In genomic region chr12:108826958-108827535, GRCm38 (mm10) we compare ENCODE assay signal across 25 mouse cellular contexts. TPM values are rescaled to one million over a fixed set of nuclear protein-coding genes. Genes with fewer than 3 reads are reported as not detected.
DNase-seq lines count a peak whose midpoint lies in the region; ATAC-seq and TF ChIP-seq lines count a peak whose summit lies in the region.
"Had no signal": no experiment of that assay in that cellular context is flagged by ENCODE, and none has a peak within 500 bp of the region (broad histone marks: within the 10 kb centered on the region; RNA-seq: fewer than 3 reads in every experiment).

No protein-coding gene starts in this region.

- WGBS in cerebellum, adult 2 months: 24% methylated on average over 28 of the region's 28 CpGs

- peak; percentile 91 for DNase-seq in heart, adult 11 months
- no peak for DNase-seq in heart, postnatal 14 days
- DNase-seq in G1E (ENCODE audit: low spot score): no peak
- peak; percentile 86 to 90 for DNase-seq in cerebellum, adult 2 months
- peak; percentile 87 to 88 for DNase-seq in cerebellum, postnatal 25 days
- DNase-seq in gastrocnemius, postnatal 10 days: no peak
- DNase-seq in layer of hippocampus, adult 18-20 months (ENCODE audit: low spot score in 2 of 2): no peak
- DNase-seq in gastrocnemius, postnatal 25 days: no peak
- DNase-seq: adrenal gland, adult 8-10 months; gastrocnemius, postnatal 36 days; heart, postnatal 36 days; kidney, adult 11 months; kidney, postnatal 4 days; layer of hippocampus, adult 9-11 months; liver; right cerebral cortex, postnatal 14 days; spleen, adult 18-20 months had no signal

- no peak for ATAC-seq in G1E (ENCODE audit: extremely low read depth, insufficient number of reproducible peaks, low FRiP score, poor library complexity, severe bottlenecking)
- ATAC-seq: activated CD4-positive, CD25-positive, alpha-beta regulatory T cell, adult 4 months; CD4-positive, CD25-positive, alpha-beta regulatory T cell, adult 4 months; forebrain, embryonic 16.5 days had no signal

- peak overlapping the region; percentile 2 for H3K27ac ChIP-seq in cerebellum, adult 2 months (ENCODE audit: insufficient read depth, low read length)
- H3K27ac ChIP-seq: embryonic facial prominence, embryonic 15.5 days; hindbrain, embryonic 13.5 days; left cerebral cortex, adult 2 months; limb, embryonic 10.5 days; midbrain, embryonic 12.5 days had no signal

- peaks cover 89% of the 10 kb centered on the region for H3K36me3 ChIP-seq in G1E (replicated peaks)

- peak overlapping the region; percentile 3; the same call in 1 of the 2 replicates for H3K4me3 ChIP-seq in G1E (ENCODE audit: low read depth, low read length)
- no peak overlapping the region for H3K4me3 ChIP-seq in cerebellum, adult 2 months (replicated peaks; ENCODE audit: insufficient read depth, low read depth, low read length)
- H3K4me3 ChIP-seq: embryonic facial prominence, embryonic 15.5 days; hindbrain, embryonic 13.5 days; left cerebral cortex, adult 2 months; limb, embryonic 10.5 days; midbrain, embryonic 12.5 days had no signal

- no peak for TF ChIP-seq POLR2A in cerebellum, adult 2 months (IDR thresholded peaks at IDR 0.05; ENCODE audit: borderline replicate concordance, insufficient read depth, low read length)

- no peak for TF ChIP-seq CTCF in G1E (IDR thresholded peaks at IDR 0.05; ENCODE audit: low read depth, low read length)
- TF ChIP-seq CTCF in cerebellum, adult 2 months (IDR thresholded peaks at IDR 0.05; ENCODE audit: borderline replicate concordance, insufficient read depth, low read depth, low read length): no peak

- H3K9me3 ChIP-seq in G1E (replicated peaks): peaks cover 7% of the 10 kb centered on the region; the same call in 1 of the 2 replicates
- H3K9me3 ChIP-seq: embryonic facial prominence, embryonic 15.5 days; hindbrain, embryonic 13.5 days; limb, embryonic 10.5 days; midbrain, embryonic 12.5 days had no signal

- no peaks in the 10 kb centered on the region; the same call in 1 of the 2 replicates for H3K4me1 ChIP-seq in G1E (ENCODE audit: insufficient read depth, low read depth, low read length)
- H3K4me1 ChIP-seq in cerebellum, adult 2 months (ENCODE audit: control insufficient read depth, insufficient read depth, low read length): peaks cover 56% of the 10 kb centered on the region
- H3K4me1 ChIP-seq: midbrain, embryonic 12.5 days had no signal

- intact Hi-C loops in heart, postnatal 14 days (cut with DNase I): no loop called here

- H3K27me3 ChIP-seq in G1E (ENCODE audit: insufficient read depth, low read length): no peaks in the 10 kb centered on the region
- no peaks in the 10 kb centered on the region for H3K27me3 ChIP-seq in cerebellum, adult 2 months (ENCODE audit: control insufficient read depth, insufficient read depth, low read length)
- H3K27me3 ChIP-seq: embryonic facial prominence, embryonic 15.5 days; hindbrain, embryonic 13.5 days; midbrain, embryonic 12.5 days had no signal

RNA-seq across cellular contexts. Expression of gene Slc25a29, which starts 8.6 kb away (rescaled TPM):
- total RNA-seq in heart, postnatal 14 days (2021): 1 to 10 TPM; 5.7 to 6.0 TPM
- total RNA-seq in G1E (2014; fragmentation: Nextera tagmentation): not detected in 2 replicates
- total RNA-seq in G1E (2017): 0.23 and 0.44 TPM in 2 replicates
- 0.74 and 1.0 TPM in 2 replicates for polyA plus RNA-seq in G1E (2012)
- polyA plus RNA-seq in cerebellum, adult 2 months (2012; rRNA removed): 42.4 and 43.4 TPM in 2 replicates
- 1 to 10 TPM; 4.6 to 4.7 TPM for total RNA-seq in gastrocnemius, postnatal 10 days (2021)
- 10 to 100 TPM; 22.6 to 24.4 TPM for total RNA-seq in layer of hippocampus, adult 18-20 months (2021)
- total RNA-seq in gastrocnemius, postnatal 25 days (2021): 1 to 10 TPM; 6.4 to 9.2 TPM

RNA-seq across cellular contexts. Expression of gene Slc25a47, which starts 8.8 kb away (rescaled TPM):
- total RNA-seq in heart, postnatal 14 days (2021): 1 to 10 TPM; 5.1 to 7.9 TPM
- total RNA-seq in G1E (2014; fragmentation: Nextera tagmentation) (3.2 and 4.6 TPM in 2 replicates), G1E (2017) (4.1 and 4.2 TPM in 2 replicates)
- 0.65 and 0.79 TPM in 2 replicates for polyA plus RNA-seq in G1E (2012)
- 9.8 and 12.5 TPM in 2 replicates for polyA plus RNA-seq in cerebellum, adult 2 months (2012; rRNA removed)
- total RNA-seq in gastrocnemius, postnatal 10 days (2021): 1 to 10 TPM; 5.2 to 9.1 TPM
- 10 to 100 TPM; 10.4 to 10.5 TPM for total RNA-seq in layer of hippocampus, adult 18-20 months (2021)
- total RNA-seq in gastrocnemius, postnatal 25 days (2021): 1 to 10 TPM; 5.8 to 6.3 TPM

RNA-seq across cellular contexts. Expression of gene Yy1, which starts 34.3 kb away (rescaled TPM):
- total RNA-seq in heart, postnatal 14 days (2021): 10 to 100 TPM; 39.3 to 41.4 TPM
- total RNA-seq in G1E (2014; fragmentation: Nextera tagmentation) (169 and 193 TPM in 2 replicates), G1E (2017) (58.4 and 60.8 TPM in 2 replicates)
- polyA plus RNA-seq in G1E (2012): 59.3 and 79.8 TPM in 2 replicates
- 23.9 and 26.3 TPM in 2 replicates for polyA plus RNA-seq in cerebellum, adult 2 months (2012; rRNA removed)
- 10 to 100 TPM; 25.0 to 35.5 TPM for total RNA-seq in gastrocnemius, postnatal 10 days (2021)
- total RNA-seq in layer of hippocampus, adult 18-20 months (2021): 10 to 100 TPM; 54.7 to 55.3 TPM
- total RNA-seq in gastrocnemius, postnatal 25 days (2021): 10 to 100 TPM; 23.9 to 25.4 TPM

Comparison
In these comparisons a context has a peak if more than half of its experiments do, and no peak if none do; other contexts are left out.
1. DNase-seq: peak in heart, adult 11 months (single experiment), cerebellum, adult 2 months (2 of 2) and cerebellum, postnatal 25 days (2 of 2); none in heart, postnatal 14 days (0 of 2), G1E (single experiment), gastrocnemius, postnatal 10 days (single experiment), layer of hippocampus, adult 18-20 months (0 of 2) and gastrocnemius, postnatal 25 days (single experiment).